13 mouse cellular contexts compared by ENCODE assay signal in the genomic region with DNA sequence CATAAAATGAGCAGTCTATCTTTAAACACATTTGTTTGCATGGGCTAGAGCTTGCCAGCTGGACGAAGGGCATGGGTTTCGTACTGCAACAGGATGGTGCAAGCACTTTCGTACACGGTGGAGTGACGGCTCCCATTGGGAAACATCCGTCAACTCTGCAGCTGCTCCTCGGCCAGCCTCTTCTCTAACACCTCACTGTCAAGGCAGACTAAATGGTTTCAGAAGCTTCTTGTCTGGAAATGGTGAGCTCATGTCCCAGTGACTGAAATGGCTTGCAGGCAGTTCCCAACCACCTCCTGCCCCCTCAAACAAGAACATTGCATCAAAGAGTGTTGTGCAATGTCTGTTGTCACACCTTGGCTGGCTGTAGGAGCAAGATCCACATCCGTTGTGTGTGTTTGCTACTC.
DNase-seq lines count a peak whose midpoint lies in the region; ATAC-seq and TF ChIP-seq lines count a peak whose summit lies in the region.
"Had no signal": no experiment of that assay in that cellular context is flagged by ENCODE, and none has a peak within 500 bp of the region (broad histone marks: within the 10 kb centered on the region; RNA-seq: fewer than 3 reads in every experiment).

No protein-coding gene starts in this region.

- no peaks in the 10 kb centered on the region for H3K36me3 ChIP-seq in lung, postnatal 0 days (ENCODE audit: insufficient read depth, low read length)
- H3K36me3 ChIP-seq in intestine, postnatal 0 days (ENCODE audit: control insufficient read depth, insufficient read depth) = no peaks in the 10 kb centered on the region
- H3K36me3 ChIP-seq: hindbrain, embryonic 15.5 days had no signal

- peak; percentile 93 for ATAC-seq in lung, postnatal 0 days
- no peak for ATAC-seq in intestine, postnatal 0 days
- ATAC-seq in erythroblast, adult 5-6 weeks (replicated peaks; ENCODE audit: low FRiP score, poor library complexity, severe bottlenecking) = no peak
- ATAC-seq: forebrain, embryonic 13.5 days; Patski had no signal

- intact Hi-C loops in heart, postnatal 36 days (cut with DNase I) = no loop called here

- H3K4me3 ChIP-seq in lung, postnatal 0 days (ENCODE audit: low read depth, low read length) = no peak overlapping the region
- no peak overlapping the region for H3K4me3 ChIP-seq in intestine, postnatal 0 days (ENCODE audit: low read depth, low read length)
- no peak overlapping the region for H3K4me3 ChIP-seq in layer of hippocampus, adult 2 months
- H3K4me3 ChIP-seq: forebrain, embryonic 13.5 days; hindbrain, embryonic 15.5 days had no signal

- H3K9ac ChIP-seq in lung, postnatal 0 days (replicated peaks; ENCODE audit: low read depth) = no peak overlapping the region
- no peak overlapping the region for H3K9ac ChIP-seq in intestine, postnatal 0 days (ENCODE audit: low read depth, low read length)
- H3K9ac ChIP-seq: forebrain, embryonic 13.5 days; hindbrain, embryonic 15.5 days had no signal

- no peak overlapping the region for H3K27ac ChIP-seq in lung, postnatal 0 days (ENCODE audit: low read length)
- H3K27ac ChIP-seq in intestine, postnatal 0 days (ENCODE audit: low read depth, low read length) = no peak overlapping the region
- no peak overlapping the region for H3K27ac ChIP-seq in layer of hippocampus, adult 2 months
- H3K27ac ChIP-seq: forebrain, embryonic 13.5 days; hindbrain, embryonic 15.5 days had no signal

- peak; percentile 75 for TF ChIP-seq EP300 in lung, postnatal 0 days (IDR thresholded peaks at IDR 0.05)

- peak; percentile 31 for DNase-seq in adrenal gland, adult 8-10 months
- DNase-seq in adrenal gland, postnatal 4 days (ENCODE audit: low spot score in 2 of 2) = no peak
- DNase-seq in adrenal gland, postnatal 14 days = peak; percentile 66
- peak; percentile 28 to 44 for DNase-seq in heart, postnatal 36 days
- DNase-seq in lung, postnatal 0 days (ENCODE audit: low spot score) = peak; percentile 91
- DNase-seq in layer of hippocampus, adult 2 months (ENCODE audit: low spot score in 2 of 2) = no peak
- DNase-seq: cerebellum, adult 18-20 months; right cerebral cortex, postnatal 4 days had no signal

- no peaks in the 10 kb centered on the region; the same call in 1 of the 2 replicates for H3K4me1 ChIP-seq in lung, postnatal 0 days (ENCODE audit: insufficient read depth, low read depth, low read length)
- H3K4me1 ChIP-seq in intestine, postnatal 0 days (replicated peaks; ENCODE audit: control insufficient read depth, insufficient read depth, low read length) = no peaks in the 10 kb centered on the region
- H3K4me1 ChIP-seq: forebrain, embryonic 13.5 days; hindbrain, embryonic 15.5 days had no signal

- no peak overlapping the region for H3K4me2 ChIP-seq in lung, postnatal 0 days (replicated peaks; ENCODE audit: low read depth, low read length)
- H3K4me2 ChIP-seq in intestine, postnatal 0 days (replicated peaks; ENCODE audit: low read depth) = no peak overlapping the region
- H3K4me2 ChIP-seq: forebrain, embryonic 13.5 days; hindbrain, embryonic 15.5 days had no signal

- TF ChIP-seq CTCF in lung, postnatal 0 days (IDR thresholded peaks at IDR 0.05) = no peak
- no peak for TF ChIP-seq CTCF in intestine, postnatal 0 days (IDR thresholded peaks at IDR 0.05; ENCODE audit: low read depth)
- no peak for TF ChIP-seq CTCF in layer of hippocampus, adult 2 months (conservative IDR thresholded peaks at IDR 0.05)

- no peaks in the 10 kb centered on the region for H3K27me3 ChIP-seq in lung, postnatal 0 days (replicated peaks; ENCODE audit: insufficient read depth, low read length)
- H3K27me3 ChIP-seq in intestine, postnatal 0 days (replicated peaks; ENCODE audit: control insufficient read depth, insufficient read depth, low read length) = no peaks in the 10 kb centered on the region
- H3K27me3 ChIP-seq: forebrain, embryonic 13.5 days; hindbrain, embryonic 15.5 days had no signal

- no peaks in the 10 kb centered on the region for H3K9me3 ChIP-seq in lung, postnatal 0 days (ENCODE audit: low read length)
- no peaks in the 10 kb centered on the region for H3K9me3 ChIP-seq in intestine, postnatal 0 days (ENCODE audit: control insufficient read depth)
- H3K9me3 ChIP-seq: forebrain, embryonic 13.5 days; hindbrain, embryonic 15.5 days had no signal

- WGBS in lung, postnatal 0 days = 24% methylated on average over 8 of the region's 8 CpGs
- WGBS in intestine, postnatal 0 days = 50% methylated on average over 8 of the region's 8 CpGs

Comparison
In these comparisons a context has a peak if more than half of its experiments do, and no peak if none do; other contexts are left out.
1. DNase-seq: peak in adrenal gland, adult 8-10 months (single experiment), adrenal gland, postnatal 14 days (single experiment), heart, postnatal 36 days (2 of 2) and lung, postnatal 0 days (single experiment); none in adrenal gland, postnatal 4 days (0 of 2) and layer of hippocampus, adult 2 months (0 of 2).